Mouse (Mus musculus) bone marrow macrophage, adult 2 months (primary cell): ENCODE measurements around the gene Nelfcd.

Source experiments
- CTCF ChIP-seq: IDR thresholded peaks from 2 replicates; pipeline ENCODE4 v1.5.1; 2012; ENCODE audit warnings: low read depth, mild to moderate bottlenecking, low read length, moderate library complexity
- POLR2A ChIP-seq: IDR thresholded peaks from 2 replicates; pipeline ENCODE4 v1.6.1; 2012; ENCODE audit warnings: mild to moderate bottlenecking, low read depth, low read length, borderline replicate concordance

GRCm38 (mm10) chr2:174426856-174427255, 11.3 kb downstream of the Nelfcd start:
- TF ChIP-seq CTCF = no peak
- TF ChIP-seq POLR2A = no peak
